In genomic region chr17:15009088-15009487, GRCm38 (mm10) we compare ENCODE assay signal across 23 mouse cellular contexts. TPM values are rescaled to one million over a fixed set of nuclear protein-coding genes. Genes with fewer than 3 reads are reported as not detected.
DNase-seq lines count a peak whose midpoint lies in the region; ATAC-seq and TF ChIP-seq lines count a peak whose summit lies in the region.
"Not testable (repeated sequence)": the region's sequence is repeated elsewhere in the genome, so short reads cannot be mapped to it uniquely, and the experiment has no call there.
"Had no signal": no experiment of that assay in that cellular context is flagged by ENCODE, and none has a peak within 500 bp of the region (broad histone marks: within the 10 kb centered on the region; RNA-seq: fewer than 3 reads in every experiment).

No protein-coding gene starts in this region.

- not testable (repeated sequence) for H3K27ac ChIP-seq in heart, embryonic 11.5 days (ENCODE audit: low read depth, low read length); intestine, embryonic 14.5 days (ENCODE audit: low read depth); liver, embryonic 12.5 days; liver, postnatal 0 days (ENCODE audit: low read depth)

- H3K36me3 ChIP-seq in heart, embryonic 11.5 days (ENCODE audit: control insufficient read depth, insufficient read depth, low read length); intestine, embryonic 14.5 days (ENCODE audit: control insufficient read depth, insufficient read depth, low read length); liver, embryonic 12.5 days; liver, postnatal 0 days (replicated peaks; ENCODE audit: insufficient read depth, low read length): not testable (repeated sequence)

- TF ChIP-seq EP300 in liver, postnatal 0 days (IDR thresholded peaks at IDR 0.05; ENCODE audit: low read depth), result not testable (repeated sequence)

- not testable (repeated sequence) for H3K9ac ChIP-seq in heart, embryonic 11.5 days (ENCODE audit: low read depth, low read length); intestine, embryonic 14.5 days (ENCODE audit: low read length); liver, embryonic 12.5 days; liver, postnatal 0 days (replicated peaks)

- not testable (repeated sequence) for TF ChIP-seq CTCF in liver, postnatal 0 days (IDR thresholded peaks at IDR 0.05; ENCODE audit: low read depth)

- H3K27me3 ChIP-seq in heart, embryonic 11.5 days (ENCODE audit: control insufficient read depth, insufficient read depth, low read length); intestine, embryonic 14.5 days (replicated peaks; ENCODE audit: control insufficient read depth, insufficient read depth, low read length); liver, embryonic 12.5 days (replicated peaks); liver, postnatal 0 days (ENCODE audit: insufficient read depth, low read length): not testable (repeated sequence)

- WGBS in heart, embryonic 11.5 days (ENCODE audit: insufficient replicate concordance), result no CpG with 5 or more reads among the region's 3 CpGs
- WGBS in intestine, embryonic 14.5 days, result no CpG with 5 or more reads among the region's 3 CpGs
- WGBS in liver, embryonic 12.5 days (ENCODE audit: insufficient replicate concordance), result no CpG with 5 or more reads among the region's 3 CpGs
- no CpG with 5 or more reads among the region's 3 CpGs for WGBS in liver, postnatal 0 days (ENCODE audit: insufficient replicate concordance)

- not testable (repeated sequence) for H3K4me2 ChIP-seq in heart, embryonic 11.5 days; intestine, embryonic 14.5 days (ENCODE audit: low read length); liver, embryonic 12.5 days; liver, postnatal 0 days (ENCODE audit: low read depth, low read length)

- not testable (repeated sequence) for H3K4me1 ChIP-seq in heart, embryonic 11.5 days (ENCODE audit: control insufficient read depth, insufficient read depth, low read length); intestine, embryonic 14.5 days (replicated peaks; ENCODE audit: control insufficient read depth, insufficient read depth, low read length); liver, embryonic 12.5 days; liver, postnatal 0 days (ENCODE audit: insufficient read depth)

- not testable (repeated sequence) for H3K9me3 ChIP-seq in heart, embryonic 11.5 days (replicated peaks; ENCODE audit: control insufficient read depth, low read length); intestine, embryonic 14.5 days (ENCODE audit: control insufficient read depth, low read length); liver, embryonic 12.5 days (replicated peaks); liver, postnatal 0 days (ENCODE audit: low read length)

- H3K4me3 ChIP-seq in heart, embryonic 11.5 days (ENCODE audit: low read depth, low read length); intestine, embryonic 14.5 days (ENCODE audit: low read depth, low read length); liver, embryonic 12.5 days; liver, postnatal 0 days (ENCODE audit: low read depth, low read length): not testable (repeated sequence)

- ATAC-seq in common myeloid progenitor, adult 5-6 weeks (replicated peaks; ENCODE audit: low read depth, poor library complexity, severe bottlenecking), result peak; percentile 74
- ATAC-seq in heart, embryonic 11.5 days (replicated peaks; ENCODE audit: insufficient number of reproducible peaks, low FRiP score, low TSS enrichment), result 0 out of 2 replicates have a peak, but pooled peaks have one; percentile 34
- ATAC-seq in intestine, embryonic 14.5 days (replicated peaks; ENCODE audit: low FRiP score, low TSS enrichment, low read depth), result 0 out of 2 replicates have a peak, but pooled peaks have one; percentile 16
- peak; percentile 34; the same call in 1 of the 2 replicates for ATAC-seq in liver, embryonic 12.5 days
- peak; percentile 50 for ATAC-seq in liver, postnatal 0 days
- peak; percentile 72 for ATAC-seq in monocyte, adult 5-6 weeks (replicated peaks; ENCODE audit: insufficient number of reproducible peaks, low FRiP score, low TSS enrichment, poor library complexity, severe bottlenecking)

- DNase-seq in intestine, embryonic 14.5 days (ENCODE audit: low spot score); liver, postnatal 0 days: not testable (repeated sequence)

RNA-seq across cellular contexts. Expression of gene Gm3435, which starts 0.9 kb away (rescaled TPM):
- total RNA-seq in common myeloid progenitor, adult 5-6 weeks (2017), result 0.39 and 2.5 TPM in 2 replicates
- 3.6 and 4.1 TPM in 2 replicates for polyA plus RNA-seq in heart, embryonic 11.5 days (2014; fragmentation: Nextera tagmentation; extraction: Ambion mirVana)
- 4.5 and 5.1 TPM in 2 replicates for polyA plus RNA-seq in intestine, embryonic 14.5 days (2014; fragmentation: Nextera tagmentation; extraction: Ambion mirVana)
- polyA plus RNA-seq in liver, embryonic 12.5 days (2016; fragmentation: Nextera tagmentation; extraction: Ambion mirVana), result 4.2 and 4.9 TPM in 2 replicates
- 2.7 and 3.7 TPM in 2 replicates for polyA plus RNA-seq in liver, postnatal 0 days (2015; fragmentation: Nextera tagmentation; extraction: Ambion mirVana)
- 3.3 to 5.3 TPM (median 3.9 TPM) in 3 replicates for total RNA-seq in monocyte, adult 5-6 weeks (2017)

RNA-seq across cellular contexts. Expression of gene Gm3417, which starts 30.5 kb away (rescaled TPM):
- total RNA-seq in common myeloid progenitor, adult 5-6 weeks (2017), result 2.6 TPM in 1 of 2 replicates, not detected in the other
- not detected in 2 replicates for polyA plus RNA-seq in heart, embryonic 11.5 days (2014; fragmentation: Nextera tagmentation; extraction: Ambion mirVana)
- 1.6 TPM in 1 of 2 replicates, not detected in the other for polyA plus RNA-seq in intestine, embryonic 14.5 days (2014; fragmentation: Nextera tagmentation; extraction: Ambion mirVana)
- 0.97 and 2.9 TPM in 2 replicates for polyA plus RNA-seq in liver, embryonic 12.5 days (2016; fragmentation: Nextera tagmentation; extraction: Ambion mirVana)
- polyA plus RNA-seq in liver, postnatal 0 days (2015; fragmentation: Nextera tagmentation; extraction: Ambion mirVana), result 1.8 and 1.9 TPM in 2 replicates
- total RNA-seq in monocyte, adult 5-6 weeks (2017), result 1.6 TPM in 1 of 3 replicates, not detected in the others
- total RNA-seq: forebrain, postnatal 0 days; gastrocnemius, adult 8-10 months; heart, postnatal 36 days; layer of hippocampus, postnatal 25 days; left cerebral cortex, postnatal 36 days had no signal
- polyA plus RNA-seq: embryonic facial prominence, embryonic 12.5 days; heart, embryonic 15.5 days; limb, embryonic 13.5 days; macrophage; midbrain, embryonic 16.5 days; neural tube, embryonic 13.5 days; small intestine, adult 2 months had no signal

RNA-seq across cellular contexts. Expression of gene 9030025P20Rik, which starts 30.8 kb away (rescaled TPM):
- 8.2 and 9.0 TPM in 2 replicates for total RNA-seq in common myeloid progenitor, adult 5-6 weeks (2017)
- 6.6 and 7.2 TPM in 2 replicates for polyA plus RNA-seq in heart, embryonic 11.5 days (2014; fragmentation: Nextera tagmentation; extraction: Ambion mirVana)
- polyA plus RNA-seq in intestine, embryonic 14.5 days (2014; fragmentation: Nextera tagmentation; extraction: Ambion mirVana), result 5.7 and 9.4 TPM in 2 replicates
- polyA plus RNA-seq in liver, embryonic 12.5 days (2016; fragmentation: Nextera tagmentation; extraction: Ambion mirVana), result 6.2 and 7.1 TPM in 2 replicates
- 3.3 and 3.9 TPM in 2 replicates for polyA plus RNA-seq in liver, postnatal 0 days (2015; fragmentation: Nextera tagmentation; extraction: Ambion mirVana)
- 9.5 to 14.7 TPM (median 11.4 TPM) in 3 replicates for total RNA-seq in monocyte, adult 5-6 weeks (2017)

RNA-seq across cellular contexts. Expression of gene Ermard, which starts 31.9 kb away (rescaled TPM):
- total RNA-seq in common myeloid progenitor, adult 5-6 weeks (2017), result 24.0 and 48.0 TPM in 2 replicates
- 61.0 and 62.8 TPM in 2 replicates for polyA plus RNA-seq in heart, embryonic 11.5 days (2014; fragmentation: Nextera tagmentation; extraction: Ambion mirVana)
- 61.9 and 75.4 TPM in 2 replicates for polyA plus RNA-seq in intestine, embryonic 14.5 days (2014; fragmentation: Nextera tagmentation; extraction: Ambion mirVana)
- polyA plus RNA-seq in liver, embryonic 12.5 days (2016; fragmentation: Nextera tagmentation; extraction: Ambion mirVana), result 48.1 and 48.2 TPM in 2 replicates
- 24.2 and 27.2 TPM in 2 replicates for polyA plus RNA-seq in liver, postnatal 0 days (2015; fragmentation: Nextera tagmentation; extraction: Ambion mirVana)
- total RNA-seq in monocyte, adult 5-6 weeks (2017), result 95.1 to 106 TPM (median 98.2 TPM) in 3 replicates

RNA-seq across cellular contexts. Expression of gene Tcte3, which starts 32.2 kb away (rescaled TPM):
- total RNA-seq in common myeloid progenitor, adult 5-6 weeks (2017), result 1.4 and 7.8 TPM in 2 replicates
- 0.97 TPM in 1 of 2 replicates, not detected in the other for polyA plus RNA-seq in heart, embryonic 11.5 days (2014; fragmentation: Nextera tagmentation; extraction: Ambion mirVana)
- polyA plus RNA-seq in intestine, embryonic 14.5 days (2014; fragmentation: Nextera tagmentation; extraction: Ambion mirVana), result 1.1 TPM in 1 of 2 replicates, not detected in the other
- polyA plus RNA-seq in liver, embryonic 12.5 days (2016; fragmentation: Nextera tagmentation; extraction: Ambion mirVana), result 3.1 and 3.5 TPM in 2 replicates
- 3.7 and 5.2 TPM in 2 replicates for polyA plus RNA-seq in liver, postnatal 0 days (2015; fragmentation: Nextera tagmentation; extraction: Ambion mirVana)
- total RNA-seq in monocyte, adult 5-6 weeks (2017), result 0.75 to 1.7 TPM in 2 of 3 replicates, not detected in the other
- total RNA-seq: forebrain, postnatal 0 days; heart, adult 8-10 months; heart, postnatal 36 days had no signal
- polyA plus RNA-seq: embryonic facial prominence, embryonic 12.5 days; forebrain, postnatal 0 days; hindbrain, embryonic 13.5 days; kidney, postnatal 0 days; macrophage; midbrain, embryonic 11.5 days; small intestine, adult 2 months; stomach, embryonic 14.5 days had no signal

Comparison
In these comparisons a context has a peak if more than half of its experiments do, and no peak if none do; other contexts are left out.
1. ATAC-seq: peak in every context shown above with its lines; median percentile 74 in common myeloid progenitor, adult 5-6 weeks; 72 in monocyte, adult 5-6 weeks; 50 in liver, postnatal 0 days; 34 in heart, embryonic 11.5 days; 34 in liver, embryonic 12.5 days; 16 in intestine, embryonic 14.5 days.